Mouse (Mus musculus) small intestine, adult 2 months (tissue): ENCODE data around the gene Sv2c. TPM values are rescaled to one million over a fixed set of nuclear protein-coding genes. Genes with fewer than 3 reads are reported as not detected.

Experiments
- H3K27ac ChIP-seq: fragments of 200-500 bp; 2 replicates; pipeline ENCODE4 v1.5.1; 2012; ENCODE audit warnings: low read depth, low read length, control low read depth, inconsistent platforms; ENCODE audit not compliant: insufficient read depth
- H3K27me3 ChIP-seq: fragments of 200-500 bp; 2 replicates; pipeline ENCODE4 v1.6.1; 2012; ENCODE audit warnings: mild to moderate bottlenecking, moderate library complexity, low read length, inconsistent platforms; ENCODE audit not compliant: control insufficient read depth, insufficient read depth
- H3K36me3 ChIP-seq: fragments of 200-500 bp; 2 replicates; pipeline ENCODE4 v1.6.1; 2012; ENCODE audit warnings: mild to moderate bottlenecking, low read length, control low read depth, inconsistent platforms; ENCODE audit not compliant: control insufficient read depth, insufficient read depth
- H3K4me1 ChIP-seq: fragments of 200-500 bp; 2 replicates; pipeline ENCODE4 v1.6.1; 2012; ENCODE audit warnings: low read length, inconsistent platforms, mixed read lengths; ENCODE audit not compliant: control insufficient read depth, insufficient read depth, insufficient read length
- H3K4me3 ChIP-seq: fragments of 200-500 bp; 2 replicates; pipeline ENCODE4 v1.5.1; 2012; ENCODE audit warnings: low read depth, mild to moderate bottlenecking, control low read depth, inconsistent platforms, low read length, moderate library complexity
- CTCF ChIP-seq: fragments of 200-500 bp; IDR thresholded peaks from 2 replicates; pipeline ENCODE4 v1.5.1; 2012; ENCODE audit warnings: low read depth, mild to moderate bottlenecking, control low read depth, inconsistent platforms, low read length, moderate library complexity, mixed read lengths; ENCODE audit not compliant: insufficient replicate concordance, insufficient read length; ENCODE audit errors: extremely low read depth
- POLR2A ChIP-seq: fragments of 200-500 bp; IDR thresholded peaks from 2 replicates; pipeline ENCODE4 v1.6.1; 2012; ENCODE audit warnings: low read depth, mild to moderate bottlenecking, control low read depth, inconsistent platforms, low read length, moderate library complexity
- WGBS: fragments of 180-500 bp; shearing (Covaris S2); methylation state at CpG from one replicate; pipeline ENCODE4 v1.1.7; 2018; 5-methylcytosine and 5-hydroxymethylcytosine counted together
- polyA plus RNA-seq: library from polyadenylated mRNA; depleted of rRNA; stranded (reverse); fragments of >200 nt; gene quantifications from 2 replicates; pipeline ENCODE4 v1.2.3, GENCODE M21; 2012

Gene Sv2c
- polyA plus RNA-seq, 1 experiment, result 0.25 TPM

DNA sequence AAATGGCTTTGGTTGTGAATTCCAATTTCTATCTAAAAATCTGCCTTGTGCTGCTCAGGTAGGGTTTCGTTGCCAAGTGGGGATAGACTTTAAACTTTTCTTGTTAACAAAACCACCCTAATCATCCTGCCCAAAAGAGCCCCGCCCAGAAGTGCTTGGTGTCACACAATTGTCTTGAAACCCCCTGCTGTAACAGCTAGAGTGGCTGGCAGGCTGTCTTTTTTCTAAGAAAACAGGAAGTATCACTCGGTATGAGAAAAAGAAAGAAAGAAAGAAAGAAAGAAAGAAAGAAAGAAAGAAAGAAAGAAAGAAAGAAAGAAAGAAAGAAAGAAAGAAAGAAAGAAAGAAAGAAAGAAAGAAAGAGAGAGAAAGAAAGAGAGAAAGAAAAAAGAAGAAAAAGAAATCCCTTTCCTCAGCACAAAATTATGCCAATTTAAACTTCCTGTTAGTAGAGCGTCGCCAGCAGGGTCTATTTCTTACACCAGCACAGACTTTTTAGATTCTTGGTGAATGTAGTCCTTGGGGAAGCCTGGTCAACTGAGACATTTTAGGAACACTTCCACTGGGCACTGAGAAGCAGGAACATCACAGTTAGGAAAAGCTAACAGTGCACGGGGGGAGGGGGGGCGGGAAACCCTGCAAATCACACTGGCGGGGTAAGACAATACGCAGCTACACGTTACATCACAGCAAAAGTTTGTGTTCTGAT lies 171.7 kb downstream of the Sv2c start:
- H3K36me3 ChIP-seq, result no peaks in the 10 kb centered on the region
- H3K27ac ChIP-seq, result no peak overlapping the region
- 8% methylated on average over 10 of the region's 10 CpGs for WGBS

DNA sequence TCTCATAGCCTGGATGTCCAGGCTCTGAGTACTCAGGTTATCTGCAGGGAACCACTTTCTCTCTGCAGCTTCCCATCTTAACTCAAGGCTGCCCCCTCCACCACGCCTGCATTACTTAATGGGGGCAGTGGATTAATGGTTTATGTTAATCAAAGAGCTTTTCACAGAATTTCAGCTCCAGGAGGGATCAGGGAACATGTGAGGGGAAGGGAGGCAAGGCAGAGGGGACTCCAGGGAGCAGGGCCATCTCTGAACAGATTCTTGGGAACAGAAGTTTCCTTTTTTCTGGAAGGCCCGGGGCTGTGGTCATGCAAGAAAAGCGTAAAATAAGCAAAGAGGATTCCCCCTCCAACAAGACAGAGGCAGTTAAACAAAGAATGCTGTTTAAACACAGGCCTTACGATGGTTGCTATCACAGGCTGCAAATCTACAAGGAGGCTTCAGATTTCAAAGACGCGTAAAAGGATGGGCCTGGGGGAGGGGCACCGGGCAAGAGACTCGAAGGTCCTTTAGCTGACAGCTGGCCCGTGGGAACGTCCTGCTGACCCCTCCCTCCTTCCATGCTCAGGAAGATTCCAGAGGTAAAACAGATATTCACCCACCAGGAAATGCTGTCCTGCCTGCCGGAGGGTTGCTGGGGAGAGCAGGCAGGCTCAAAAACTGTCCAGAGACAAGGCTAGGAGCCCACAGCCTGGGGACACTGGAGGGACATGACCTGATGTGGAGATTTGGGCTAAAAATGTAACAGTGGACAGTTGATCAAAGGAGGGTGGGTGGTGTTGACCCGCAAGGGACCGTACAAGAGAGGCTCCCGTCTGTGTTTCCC lies 172.5 kb downstream of the Sv2c start:
- no peaks in the 10 kb centered on the region for H3K36me3 ChIP-seq
- 38% methylated on average over 14 of the region's 14 CpGs for WGBS
- TF ChIP-seq POLR2A (no peak), CTCF (no peak)
- H3K27ac ChIP-seq, result no peak overlapping the region
- no peak overlapping the region for H3K4me3 ChIP-seq
- peaks cover 6% of the 10 kb centered on the region; the same call in 1 of the 2 replicates for H3K27me3 ChIP-seq
- peaks cover 2% of the 10 kb centered on the region for H3K4me1 ChIP-seq

More for the DNA sequence above, 171.7 kb downstream of the Sv2c start:
- peaks cover 6% of the 10 kb centered on the region; the same call in 1 of the 2 replicates for H3K27me3 ChIP-seq
- H3K4me3 ChIP-seq, result peak overlapping the region; percentile 57
- TF ChIP-seq CTCF, result no peak
- TF ChIP-seq POLR2A, result no peak
- H3K4me1 ChIP-seq, result peaks cover 2% of the 10 kb centered on the region

DNA sequence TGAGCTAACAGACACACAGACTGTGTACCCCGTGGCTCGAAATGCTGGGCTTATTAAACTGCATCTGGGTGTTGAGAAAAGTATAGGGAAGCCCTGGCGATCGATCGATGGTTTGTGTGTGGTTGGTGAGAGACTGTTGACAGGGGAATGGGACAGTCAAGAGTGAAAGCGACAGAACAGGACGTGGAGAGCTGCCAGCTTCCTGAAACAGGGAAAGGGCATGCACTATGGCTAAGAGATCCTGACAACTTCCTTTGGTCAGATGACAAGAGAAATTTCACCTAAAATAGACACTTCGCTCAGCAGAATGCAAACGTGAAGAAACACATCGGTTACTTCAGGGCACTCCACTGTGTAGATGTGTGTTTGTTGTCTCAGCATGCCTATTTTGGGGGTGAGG lies 175.2 kb downstream of the Sv2c start:
- Histone ChIP-seq H3K27ac (no peak overlapping the region), H3K36me3 (no peaks in the 10 kb centered on the region), H3K4me1 (peaks cover 5% of the 10 kb centered on the region), H3K4me3 (no peak overlapping the region), H3K27me3 (peaks cover 6% of the 10 kb centered on the region; the same call in 1 of the 2 replicates)
- no peak for TF ChIP-seq POLR2A
- no peak for TF ChIP-seq CTCF
- 61% methylated on average over 10 of the region's 10 CpGs for WGBS

DNA sequence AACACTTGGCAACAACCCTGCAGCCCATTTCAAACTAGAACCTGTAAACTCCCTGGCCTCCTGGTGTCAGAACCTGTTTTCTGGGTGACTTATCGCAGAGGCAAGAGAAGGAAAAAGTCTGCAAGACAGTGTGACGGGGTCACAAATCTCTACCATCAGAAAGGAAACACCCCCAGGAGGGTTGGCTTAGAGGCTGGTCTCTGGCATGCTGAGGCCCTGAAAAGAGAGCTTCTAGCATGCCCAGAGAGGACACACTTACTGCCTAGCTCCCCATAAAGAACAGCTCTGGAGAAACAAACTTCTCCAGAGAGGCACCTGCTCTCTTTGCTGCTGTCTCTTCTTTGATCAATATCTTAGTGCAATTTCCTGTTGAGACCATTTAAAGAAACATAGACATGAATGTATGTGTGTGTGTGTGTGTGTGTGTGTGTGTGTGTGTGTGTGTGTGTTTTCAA lies 176.0 kb downstream of the Sv2c start:
- Histone ChIP-seq H3K4me1 (peaks cover 13% of the 10 kb centered on the region), H3K36me3 (no peaks in the 10 kb centered on the region), H3K27ac (no peak overlapping the region), H3K4me3 (no peak overlapping the region), H3K27me3 (peaks cover 5% of the 10 kb centered on the region; the same call in 1 of the 2 replicates)
- 75% methylated on average over 2 of the region's 2 CpGs for WGBS
- TF ChIP-seq POLR2A, result no peak
- no peak for TF ChIP-seq CTCF

DNA sequence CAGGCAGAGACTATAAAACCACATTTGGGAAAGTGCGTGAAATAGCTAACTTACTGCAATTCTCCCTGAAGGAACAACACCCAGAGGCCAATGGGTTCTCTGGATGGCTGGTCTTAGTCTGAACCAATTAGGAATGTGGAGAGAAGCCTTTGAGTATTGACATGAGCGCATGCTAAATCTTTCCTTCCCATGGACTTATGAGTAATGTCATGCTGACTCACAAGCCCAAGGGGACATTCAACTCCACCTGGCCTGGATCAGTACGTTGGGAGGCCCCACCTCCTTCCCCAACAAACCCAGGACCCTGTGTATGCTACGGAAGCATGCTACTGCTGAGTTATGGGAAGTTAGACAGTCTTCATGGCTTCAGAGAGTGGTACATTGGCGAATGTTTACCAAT lies 177.2 kb downstream of the Sv2c start:
- Histone ChIP-seq H3K4me3 (no peak overlapping the region), H3K27me3 (no peaks in the 10 kb centered on the region), H3K27ac (no peak overlapping the region), H3K36me3 (no peaks in the 10 kb centered on the region), H3K4me1 (peaks cover 21% of the 10 kb centered on the region)
- WGBS, result 93% methylated on average over 5 of the region's 5 CpGs
- no peak for TF ChIP-seq POLR2A
- TF ChIP-seq CTCF, result no peak

DNA sequence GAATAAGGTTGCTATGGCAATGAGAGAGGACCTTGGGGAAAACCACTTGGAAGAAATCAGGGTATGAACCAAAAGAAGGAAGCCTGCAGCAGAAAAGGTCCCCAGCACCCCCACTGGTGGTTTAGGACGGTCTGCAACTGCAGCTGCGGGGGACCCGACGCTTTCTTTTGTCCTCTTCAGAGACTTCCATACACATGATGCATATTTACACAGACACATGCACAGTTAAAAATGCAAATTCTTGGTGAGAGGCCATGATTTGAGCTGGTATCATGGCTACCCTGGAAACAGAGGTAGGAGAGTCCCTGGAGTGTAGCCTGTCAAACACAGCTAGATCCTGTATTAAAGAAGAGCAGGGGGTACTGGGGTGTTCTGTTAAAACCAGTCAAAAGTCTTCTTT lies 178.7 kb downstream of the Sv2c start:
- Histone ChIP-seq H3K27me3 (no peaks in the 10 kb centered on the region), H3K36me3 (no peaks in the 10 kb centered on the region), H3K27ac (no peak overlapping the region), H3K4me1 (peaks cover 30% of the 10 kb centered on the region), H3K4me3 (no peak overlapping the region)
- WGBS, result 94% methylated on average over 4 of the region's 4 CpGs
- no peak for TF ChIP-seq CTCF
- no peak for TF ChIP-seq POLR2A

DNA sequence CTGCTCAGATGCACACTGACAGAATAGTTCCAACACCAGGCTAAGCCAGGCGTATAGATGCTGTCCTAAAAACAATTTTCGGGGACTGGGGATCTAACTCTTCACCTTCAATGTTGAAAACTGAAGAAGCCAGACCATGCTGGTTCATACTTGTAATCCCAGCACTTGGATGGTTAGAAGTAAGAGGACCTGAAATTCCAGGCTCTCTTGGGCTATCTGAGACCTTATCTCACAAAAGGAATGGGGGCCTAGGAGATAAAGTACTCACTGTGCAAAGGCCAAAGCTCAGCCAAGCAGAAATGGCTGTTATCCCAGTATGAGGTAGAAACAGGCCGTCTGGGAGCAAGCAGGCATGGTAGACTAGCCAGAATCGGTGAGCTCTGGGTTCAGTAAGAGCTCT lies 180.1 kb downstream of the Sv2c start:
- no peaks in the 10 kb centered on the region for H3K27me3 ChIP-seq
- WGBS, result 54% methylated on average over 4 of the region's 4 CpGs
- H3K27ac ChIP-seq, result peak overlapping the region; percentile 6; the same call in 1 of the 2 replicates
- peaks cover 30% of the 10 kb centered on the region for H3K4me1 ChIP-seq
- no peak overlapping the region for H3K4me3 ChIP-seq
- TF ChIP-seq CTCF (no peak), POLR2A (no peak)
- H3K36me3 ChIP-seq, result no peaks in the 10 kb centered on the region
